Mouse (Mus musculus) embryonic facial prominence, embryonic 15.5 days (tissue): ENCODE results near the gene Rps16. TPM values are rescaled to one million over a fixed set of nuclear protein-coding genes. Genes with fewer than 3 reads are reported as not detected.
A peak's percentile ranks its signal among the peaks of the same experiment; 100 is the strongest.
"Not testable (repeated sequence)": the region's sequence is repeated elsewhere in the genome, so short reads cannot be mapped to it uniquely, and the experiment has no call there.

Experiments
- ATAC-seq: fragments of 200-750 bp; cut with Nextera tagmentation; 2 replicates; pipeline ENCODE4 v1.8.0; 2017; ENCODE audit warnings: low read depth, moderate TSS enrichment; ENCODE audit not compliant: insufficient number of reproducible peaks, low FRiP score, low TSS enrichment
- H3K27ac ChIP-seq: fragments of 300-500 bp; sonication (generic); replicated peaks from 2 replicates; pipeline ENCODE4 v1.5.1; 2015; ENCODE audit warnings: mild to moderate bottlenecking, inconsistent platforms
- H3K27me3 ChIP-seq: fragments of 300-500 bp; sonication (generic); 2 replicates; pipeline ENCODE4 v1.6.1; 2015; ENCODE audit warnings: inconsistent platforms
- H3K36me3 ChIP-seq: fragments of 300-500 bp; sonication (generic); 2 replicates; pipeline ENCODE4 v1.6.1; 2015; ENCODE audit warnings: mild to moderate bottlenecking, inconsistent platforms
- H3K4me1 ChIP-seq: fragments of 300-500 bp; sonication (generic); 2 replicates; pipeline ENCODE4 v1.6.1; 2015; ENCODE audit warnings: inconsistent platforms
- H3K4me2 ChIP-seq: fragments of 300-500 bp; sonication (generic); replicated peaks from 2 replicates; pipeline ENCODE4 v1.6.1; 2015; ENCODE audit warnings: mild to moderate bottlenecking, inconsistent platforms
- H3K4me3 ChIP-seq: fragments of 300-500 bp; sonication (generic); replicated peaks from 2 replicates; pipeline ENCODE4 v1.5.1; 2015; ENCODE audit warnings: mild to moderate bottlenecking, inconsistent platforms
- H3K9ac ChIP-seq: fragments of 300-500 bp; sonication (generic); 2 replicates; pipeline ENCODE4 v1.6.1; 2015; ENCODE audit warnings: inconsistent platforms
- H3K9me3 ChIP-seq: fragments of 300-500 bp; sonication (generic); replicated peaks from 2 replicates; pipeline ENCODE4 v1.6.1; 2016; ENCODE audit warnings: inconsistent platforms
- WGBS: fragments of 180-500 bp; shearing (Covaris S2); methylation state at CpG from one replicate; pipeline ENCODE4 v1.1.7; 2015; 5-methylcytosine and 5-hydroxymethylcytosine counted together
- polyA plus RNA-seq: library from polyadenylated mRNA; unstranded; fragments of >200 nt; fragmentation: Nextera tagmentation; extraction: Ambion mirVana; gene quantifications from 2 replicates; pipeline ENCODE4 v1.2.1, GENCODE M21; 2015

The Rps16 gene
- polyA plus RNA-seq, 1 experiment from 2014 or later: 1,004 TPM

DNA sequence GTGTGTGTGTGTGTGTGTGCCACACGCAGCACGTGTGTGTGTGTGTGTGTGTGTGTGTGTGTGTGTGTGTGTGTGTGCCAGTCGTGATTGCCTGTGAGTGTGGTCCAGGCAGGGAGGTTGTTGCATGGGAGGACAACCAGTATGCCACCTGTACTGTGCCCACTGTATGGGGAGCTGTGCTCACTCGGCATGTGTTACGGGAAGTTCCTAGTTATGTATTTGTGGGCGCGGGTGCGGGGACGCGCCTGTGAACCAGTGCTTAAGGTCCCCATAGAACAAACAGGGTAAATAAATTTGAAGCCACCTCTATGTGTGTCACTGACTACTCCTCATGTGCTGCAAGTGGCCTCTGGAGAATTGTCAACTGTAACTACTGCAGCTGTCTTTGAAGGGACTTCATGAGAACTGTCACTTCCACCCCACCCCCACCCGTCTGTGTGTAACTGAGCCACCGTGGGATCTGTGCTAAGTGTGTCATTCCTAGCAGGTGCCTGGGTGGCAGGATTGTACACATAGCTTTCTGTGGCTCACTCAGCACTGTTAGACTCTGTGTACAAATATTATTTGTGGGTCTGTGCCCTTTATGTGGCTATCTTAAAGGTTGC, 32.0 kb downstream of the Rps16 start:
- H3K9me3 ChIP-seq: no peaks in the 10 kb centered on the region
- 22% methylated on average over 10 of the region's 12 CpGs for WGBS
- no peak overlapping the region for H3K9ac ChIP-seq
- peak overlapping the region; percentile 98 for H3K27ac ChIP-seq
- H3K36me3 ChIP-seq: peaks cover 20% of the 10 kb centered on the region; the same call in 1 of the 2 replicates
- peaks cover 70% of the 10 kb centered on the region for H3K4me1 ChIP-seq
- peak overlapping the region; percentile 39 for H3K4me3 ChIP-seq
- H3K4me2 ChIP-seq: peak overlapping the region; percentile 73
- no peak for ATAC-seq
- no peaks in the 10 kb centered on the region for H3K27me3 ChIP-seq

DNA sequence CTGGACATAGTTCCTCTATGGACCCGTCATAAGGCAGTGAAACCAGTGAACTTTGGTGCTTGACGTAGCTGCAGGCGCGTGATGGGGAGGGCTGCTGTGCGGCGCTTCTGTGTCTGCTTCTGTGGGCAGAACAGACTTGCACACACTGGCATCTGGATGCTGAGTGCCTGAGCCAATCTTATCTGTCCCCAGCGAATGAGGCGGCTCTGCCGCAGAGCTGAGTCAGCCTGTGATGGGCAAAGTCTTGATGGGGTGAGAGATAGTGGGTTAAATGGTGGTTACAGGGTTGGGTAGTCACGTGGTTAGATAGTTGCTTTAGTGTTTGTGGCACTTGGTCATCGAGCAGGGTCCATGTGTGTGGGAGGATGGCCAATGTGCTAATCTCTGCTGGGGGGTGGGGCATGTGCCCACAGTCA, 32.5 kb downstream of the Rps16 start:
- no peak for ATAC-seq
- Histone ChIP-seq H3K36me3 (peaks cover 22% of the 10 kb centered on the region), H3K9ac (no peak overlapping the region), H3K4me2 (peak overlapping the region; percentile 73; the same call in 1 of the 2 replicates), H3K27ac (peak overlapping the region; percentile 98), H3K27me3 (no peaks in the 10 kb centered on the region), H3K4me3 (no peak overlapping the region), H3K9me3 (no peaks in the 10 kb centered on the region), H3K4me1 (peaks cover 65% of the 10 kb centered on the region)
- 50% methylated on average over 11 of the region's 11 CpGs for WGBS

DNA sequence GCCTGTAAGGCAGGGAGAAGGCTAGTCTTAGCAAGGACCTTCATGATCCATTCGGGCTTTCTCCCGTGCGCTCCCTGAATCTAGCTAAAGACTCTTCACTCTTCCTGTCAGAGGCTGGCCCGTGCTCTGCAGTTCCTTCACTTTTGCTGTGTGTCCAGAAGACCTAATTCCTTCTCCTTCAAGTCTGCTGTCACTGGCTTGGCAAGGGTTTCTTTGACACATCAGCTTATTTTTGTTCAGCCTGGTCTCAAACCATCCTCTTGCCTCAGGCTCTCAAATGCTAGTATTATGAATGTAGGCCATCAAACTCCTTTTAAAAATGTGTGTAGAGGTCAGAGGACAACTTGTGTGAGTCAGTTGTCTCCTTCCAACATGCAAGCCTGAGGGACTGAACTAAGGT, 33.2 kb downstream of the Rps16 start:
- no peak overlapping the region for H3K4me3 ChIP-seq
- no peak for ATAC-seq
- H3K36me3 ChIP-seq: peaks cover 28% of the 10 kb centered on the region
- no peak overlapping the region for H3K9ac ChIP-seq
- H3K27ac ChIP-seq: peak overlapping the region; percentile 98
- H3K4me1 ChIP-seq: peaks cover 58% of the 10 kb centered on the region
- no peaks in the 10 kb centered on the region for H3K9me3 ChIP-seq
- H3K4me2 ChIP-seq: no peak overlapping the region
- WGBS: 72% methylated on average over 4 of the region's 4 CpGs
- H3K27me3 ChIP-seq: no peaks in the 10 kb centered on the region

GRCm38 (mm10) chr7:28384162-28384561, 33.7 kb downstream of the Rps16 start:
- Histone ChIP-seq H3K4me3 (no peak overlapping the region), H3K27me3 (no peaks in the 10 kb centered on the region), H3K9ac (no peak overlapping the region), H3K36me3 (peaks cover 33% of the 10 kb centered on the region), H3K9me3 (no peaks in the 10 kb centered on the region), H3K4me1 (peaks cover 56% of the 10 kb centered on the region), H3K27ac (no peak overlapping the region), H3K4me2 (no peak overlapping the region)
- ATAC-seq: no peak
- 76% methylated on average over 6 of the region's 6 CpGs for WGBS

DNA sequence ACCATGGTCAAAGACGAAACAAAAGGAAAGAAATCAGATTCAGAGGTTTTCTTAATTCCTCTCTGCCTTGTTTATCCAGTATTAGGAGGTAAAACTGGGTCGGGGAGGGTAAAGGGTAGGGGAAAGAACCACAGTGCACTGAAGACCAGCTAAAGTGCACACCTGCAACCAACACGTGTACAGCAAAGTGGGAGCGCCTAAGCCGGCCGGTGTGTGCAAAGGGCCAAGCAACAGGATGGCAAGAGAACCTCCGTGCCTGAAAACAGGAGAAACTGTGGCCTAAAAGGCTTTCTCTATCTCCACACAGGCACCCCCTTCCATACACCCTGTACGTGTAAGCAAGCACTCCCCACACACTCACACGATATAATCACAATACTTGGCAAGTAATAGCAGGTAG, 34.7 kb downstream of the Rps16 start:
- Histone ChIP-seq H3K27me3 (no peaks in the 10 kb centered on the region), H3K9me3 (no peaks in the 10 kb centered on the region), H3K4me3 (no peak overlapping the region), H3K27ac (peak overlapping the region; percentile 56), H3K4me2 (no peak overlapping the region), H3K36me3 (peaks cover 42% of the 10 kb centered on the region), H3K4me1 (peaks cover 45% of the 10 kb centered on the region), H3K9ac (no peak overlapping the region)
- ATAC-seq: no peak
- 91% methylated on average over 9 of the region's 9 CpGs for WGBS

GRCm38 (mm10) chr7:28386007-28386406, 35.6 kb downstream of the Rps16 start:
- Histone ChIP-seq H3K9me3 (no peaks in the 10 kb centered on the region), H3K9ac (no peak overlapping the region), H3K27ac (peak overlapping the region; percentile 56), H3K4me1 (peaks cover 38% of the 10 kb centered on the region), H3K27me3 (no peaks in the 10 kb centered on the region), H3K4me3 (no peak overlapping the region), H3K4me2 (no peak overlapping the region), H3K36me3 (peaks cover 49% of the 10 kb centered on the region)
- WGBS: 82% methylated on average over 7 of the region's 7 CpGs
- no peak for ATAC-seq

DNA sequence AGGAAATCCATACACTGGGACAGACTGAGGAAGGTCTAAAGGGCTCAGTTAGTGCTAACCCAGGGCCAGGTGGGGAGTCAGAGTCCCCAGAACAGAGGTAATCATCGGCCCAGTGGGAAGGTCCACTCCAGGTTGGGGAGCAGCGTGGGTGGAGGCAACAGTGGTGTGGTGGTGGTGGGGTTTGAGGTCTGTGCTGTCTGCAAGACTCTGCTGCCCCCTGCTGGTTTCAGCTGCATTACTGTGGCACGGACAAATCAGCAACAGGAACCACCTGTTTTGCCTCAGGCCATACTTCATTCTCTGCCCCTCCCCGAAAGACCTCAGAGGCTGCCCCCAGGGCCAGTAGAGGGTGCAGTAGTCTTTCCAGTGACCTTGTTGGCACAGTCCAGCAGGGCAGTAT, 36.0 kb downstream of the Rps16 start:
- 4% methylated on average over 4 of the region's 4 CpGs for WGBS
- Histone ChIP-seq H3K4me1 (peaks cover 38% of the 10 kb centered on the region), H3K9me3 (no peaks in the 10 kb centered on the region), H3K36me3 (peaks cover 49% of the 10 kb centered on the region), H3K27me3 (no peaks in the 10 kb centered on the region), H3K27ac (peak overlapping the region; percentile 56), H3K4me2 (no peak overlapping the region), H3K9ac (no peak overlapping the region), H3K4me3 (no peak overlapping the region)
- ATAC-seq: peak; percentile 71

DNA sequence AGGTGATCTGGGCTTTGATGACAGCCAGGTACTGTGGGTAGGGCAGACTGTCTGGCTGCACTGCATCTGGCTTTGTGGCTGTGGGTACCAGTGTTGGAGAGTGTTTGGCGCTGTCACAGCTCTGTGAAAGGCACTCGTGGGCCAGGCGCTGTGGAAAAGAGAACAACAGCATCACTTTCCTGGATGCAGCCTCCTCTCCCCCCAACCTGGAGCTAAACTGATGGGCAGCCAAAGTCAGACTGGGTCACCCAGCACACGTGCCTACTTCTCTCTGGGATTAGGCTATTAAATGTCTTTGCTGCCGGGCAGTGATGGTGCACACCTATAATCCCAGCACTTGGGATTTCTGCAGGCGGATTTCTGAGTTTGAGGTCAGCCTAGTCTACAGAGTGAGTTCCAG, 36.4 kb downstream of the Rps16 start:
- not testable (repeated sequence) for ATAC-seq, H3K4me2 ChIP-seq, H3K9me3 ChIP-seq, H3K27ac ChIP-seq, H3K27me3 ChIP-seq, H3K4me3 ChIP-seq, H3K9ac ChIP-seq
- H3K36me3 ChIP-seq: peaks cover 49% of the 10 kb centered on the region
- H3K4me1 ChIP-seq: peaks cover 38% of the 10 kb centered on the region
- 79% methylated on average over 6 of the region's 6 CpGs for WGBS

GRCm38 (mm10) chr7:28387384-28387783, 36.9 kb downstream of the Rps16 start:
- H3K27ac ChIP-seq, H3K4me2 ChIP-seq, ATAC-seq, H3K4me3 ChIP-seq, H3K27me3 ChIP-seq, H3K9ac ChIP-seq, H3K9me3 ChIP-seq: not testable (repeated sequence)
- Histone ChIP-seq H3K36me3 (peaks cover 49% of the 10 kb centered on the region), H3K4me1 (peaks cover 35% of the 10 kb centered on the region)
- WGBS: 84% methylated on average over 7 of the region's 7 CpGs

GRCm38 (mm10) chr7:28390331-28390730, 39.9 kb downstream of the Rps16 start:
- Histone ChIP-seq H3K4me2 (no peak overlapping the region), H3K4me1 (peaks cover 25% of the 10 kb centered on the region), H3K9me3 (no peaks in the 10 kb centered on the region), H3K27me3 (no peaks in the 10 kb centered on the region), H3K9ac (no peak overlapping the region), H3K27ac (no peak overlapping the region), H3K36me3 (peaks cover 53% of the 10 kb centered on the region), H3K4me3 (no peak overlapping the region)
- WGBS: 94% methylated on average over 3 of the region's 3 CpGs
- no peak for ATAC-seq

DNA sequence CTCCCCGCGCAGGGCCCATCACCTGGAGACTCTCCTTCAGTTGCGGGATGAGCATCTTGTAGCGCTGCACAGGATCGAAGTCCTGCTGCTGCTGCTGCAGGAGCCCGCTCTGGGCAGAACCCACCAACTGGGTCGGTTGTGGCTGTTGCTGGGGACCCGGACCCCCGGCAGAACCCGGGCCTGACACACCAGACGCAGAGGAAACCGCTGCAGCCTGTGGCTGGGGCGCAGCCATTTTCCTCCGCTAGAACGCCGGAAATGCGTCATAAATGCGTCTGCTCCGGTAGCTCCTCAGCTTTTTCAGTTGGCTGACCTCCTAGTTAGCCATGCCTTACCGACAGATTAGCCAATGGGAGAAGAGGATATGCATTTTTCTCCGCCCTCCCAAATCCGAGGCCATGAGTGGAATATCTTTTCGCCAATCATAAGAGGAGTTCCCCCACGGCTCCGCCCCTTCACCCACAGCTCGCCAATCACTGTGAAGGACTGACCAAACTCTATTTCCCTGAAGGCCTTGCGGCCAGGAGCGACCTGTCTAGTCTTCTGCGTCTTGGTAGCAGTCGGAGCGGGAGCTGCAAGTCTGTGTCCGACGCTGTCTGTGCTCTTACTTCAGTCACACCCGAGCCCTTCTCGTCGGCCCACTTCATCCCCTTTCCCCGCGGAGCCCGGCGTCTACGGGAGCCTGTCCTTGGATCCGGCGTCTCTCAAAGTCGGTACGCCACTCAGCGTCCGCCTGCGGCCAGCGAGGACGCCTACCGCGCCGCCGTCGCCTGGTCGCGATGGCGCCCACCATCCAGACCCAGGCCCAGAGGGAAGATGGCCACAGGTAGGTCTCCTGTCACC, 42.2 kb downstream of the Rps16 start, which contains the start of the genes Med29 and Paf1:
Gene Med29, minus strand, starts transcription at position 280 of the 843 bp plus-strand sequence.
Gene Paf1, plus strand, starts transcription at position 523 of the 843 bp plus-strand sequence.
- Histone ChIP-seq H3K4me3 (peak within 1 kb of the TSS; percentile 86), H3K9me3 (no peaks in the 10 kb centered on the region), H3K27me3 (no peaks in the 10 kb centered on the region), H3K4me1 (peaks cover 19% of the 10 kb centered on the region), H3K36me3 (peaks cover 55% of the 10 kb centered on the region), H3K4me2 (peak within 1 kb of the TSS; percentile 93), H3K9ac (peak within 1 kb of the TSS; percentile 71), H3K27ac (peak within 1 kb of the TSS; percentile 83)
- WGBS: under 1% methylated on average over 58 of the region's 58 CpGs
- peak; percentile 98 for ATAC-seq
